Mouse (Mus musculus) kidney, postnatal 0 days (tissue): ENCODE measurements around the gene Apex1. TPM values are rescaled to one million over a fixed set of nuclear protein-coding genes. Genes with fewer than 3 reads are reported as not detected.
"Not testable (repeated sequence)": the region's sequence is repeated elsewhere in the genome, so short reads cannot be mapped to it uniquely, and the experiment has no call there.

Experiments used
- ATAC-seq: fragments of 200-750 bp; cut with Nextera tagmentation; replicated peaks from 2 replicates; pipeline ENCODE4 v1.8.0; 2017; ENCODE audit warnings: low read depth, moderate number of reproducible peaks, moderate TSS enrichment, moderate library complexity; ENCODE audit not compliant: low FRiP score
- DNase-seq: peaks from one replicate; pipeline ENCODE4 v3.0.0-alpha.2; 2016; ENCODE audit warnings: low spot score
- H3K27ac ChIP-seq: fragments of 300-500 bp; sonication (generic); 2 replicates; pipeline ENCODE4 v1.5.1; 2014; ENCODE audit warnings: mild to moderate bottlenecking
- H3K27me3 ChIP-seq: fragments of 300-500 bp; sonication (generic); 2 replicates; pipeline ENCODE4 v1.6.1; 2014; ENCODE audit warnings: low read length, mixed read lengths; ENCODE audit not compliant: insufficient read depth
- H3K36me3 ChIP-seq: fragments of 300-500 bp; sonication (generic); 2 replicates; pipeline ENCODE4 v1.6.1; 2014; ENCODE audit warnings: low read length, mixed read lengths; ENCODE audit not compliant: insufficient read depth
- H3K4me1 ChIP-seq: fragments of 300-500 bp; sonication (generic); replicated peaks from 2 replicates; pipeline ENCODE4 v1.6.1; 2014; ENCODE audit warnings: antibody characterized with exemption, low read length, mixed read lengths; ENCODE audit not compliant: insufficient read depth
- H3K4me2 ChIP-seq: fragments of 300-500 bp; sonication (generic); 2 replicates; pipeline ENCODE4 v1.6.1; 2014; ENCODE audit warnings: mild to moderate bottlenecking, low read length, moderate library complexity, mixed read lengths
- H3K4me3 ChIP-seq: fragments of 300-500 bp; sonication (generic); replicated peaks from 2 replicates; pipeline ENCODE4 v1.5.1; 2014; ENCODE audit warnings: low read depth, low read length
- H3K9ac ChIP-seq: fragments of 300-500 bp; sonication (generic); 2 replicates; pipeline ENCODE4 v1.6.1; 2014; ENCODE audit warnings: low read depth, low read length
- H3K9me3 ChIP-seq: fragments of 300-500 bp; sonication (generic); replicated peaks from 2 replicates; pipeline ENCODE4 v1.6.1; 2016; ENCODE audit warnings: low read length, inconsistent platforms, mixed read lengths
- CTCF ChIP-seq: IDR thresholded peaks from 2 replicates; pipeline ENCODE4 v1.5.1; 2016; ENCODE audit warnings: antibody characterized with exemption, low read depth, mild to moderate bottlenecking, moderate library complexity
- WGBS: fragments of 180-500 bp; shearing (Covaris S2); extraction: QIAGEN DNeasy Blood & Tissue Kit; methylation state at CpG from one replicate; pipeline ENCODE4 v1.1.7; 2014; 5-methylcytosine and 5-hydroxymethylcytosine counted together
- polyA plus RNA-seq: library from polyadenylated mRNA; unstranded; fragments of >200 nt; fragmentation: Nextera tagmentation; extraction: Ambion mirVana; gene quantifications from 2 replicates; pipeline ENCODE4 v1.2.1, GENCODE M21; 2015

Apex1 gene
- polyA plus RNA-seq, 1 experiment from 2014 or later, result 212 TPM

DNA sequence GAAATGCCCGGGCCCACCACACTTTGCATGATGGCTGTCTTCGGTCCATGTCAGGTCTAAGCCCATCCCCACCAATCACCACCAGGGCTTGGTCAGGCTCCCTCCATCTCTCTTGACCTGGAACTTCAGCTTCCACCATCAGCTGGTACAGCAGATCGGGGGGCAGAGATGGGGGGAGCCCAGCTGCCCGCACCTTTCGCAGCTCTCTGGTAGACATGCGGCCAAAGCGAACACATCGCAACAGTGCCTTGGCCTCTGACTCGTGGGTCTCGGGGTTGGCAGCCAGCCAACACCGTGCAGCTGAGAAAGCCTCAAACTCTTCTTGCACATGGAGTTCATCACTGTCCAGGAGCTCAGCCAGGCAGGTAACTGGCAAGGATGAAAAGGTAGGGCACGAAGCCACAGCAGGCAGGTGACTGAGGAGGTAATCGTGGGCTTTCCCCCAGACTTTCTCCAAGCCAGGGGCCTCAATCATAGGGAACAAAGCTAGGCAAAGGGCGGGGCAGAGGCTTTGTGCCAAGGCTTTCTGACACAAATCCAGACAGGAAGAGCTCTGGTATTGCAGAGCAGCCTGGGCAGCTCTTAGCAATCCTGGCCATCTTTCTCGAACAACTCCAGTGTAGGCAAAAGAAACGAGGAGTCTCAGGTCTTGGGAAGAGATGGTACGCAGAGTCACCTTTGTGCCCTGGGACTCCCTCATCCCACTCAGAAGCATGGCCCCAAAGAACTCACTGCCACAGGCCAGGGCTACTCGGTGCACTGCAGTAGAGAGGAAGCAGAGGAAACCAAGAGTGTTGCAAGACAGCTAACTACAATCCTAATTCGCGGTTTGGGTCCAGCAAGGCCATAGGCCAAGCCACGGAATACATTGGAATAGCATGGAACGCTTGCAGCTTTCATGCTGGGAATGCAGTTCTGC lies 32.0 kb upstream of the Apex1 start:
- Histone ChIP-seq H3K4me3 (no peak overlapping the region), H3K4me2 (no peak overlapping the region), H3K27me3 (no peaks in the 10 kb centered on the region), H3K4me1 (no peaks in the 10 kb centered on the region), H3K36me3 (no peaks in the 10 kb centered on the region), H3K27ac (no peak overlapping the region), H3K9me3 (no peaks in the 10 kb centered on the region), H3K9ac (no peak overlapping the region)
- TF ChIP-seq CTCF, result no peak
- 82% methylated on average over 22 of the region's 22 CpGs for WGBS
- ATAC-seq (no peak; the same call in 1 of the 2 replicates), DNase-seq (no peak)

GRCm38 (mm10) chr14:50895407-50895806 lies 29.4 kb upstream of the Apex1 start:
- no peaks in the 10 kb centered on the region for H3K27me3 ChIP-seq
- H3K9ac ChIP-seq, result no peak overlapping the region
- H3K27ac ChIP-seq, result no peak overlapping the region
- ATAC-seq (no peak), DNase-seq (no peak)
- H3K36me3 ChIP-seq, result no peaks in the 10 kb centered on the region
- H3K9me3 ChIP-seq, result no peaks in the 10 kb centered on the region
- no peaks in the 10 kb centered on the region for H3K4me1 ChIP-seq
- H3K4me3 ChIP-seq, result no peak overlapping the region
- no peak for TF ChIP-seq CTCF
- no peak overlapping the region for H3K4me2 ChIP-seq

DNA sequence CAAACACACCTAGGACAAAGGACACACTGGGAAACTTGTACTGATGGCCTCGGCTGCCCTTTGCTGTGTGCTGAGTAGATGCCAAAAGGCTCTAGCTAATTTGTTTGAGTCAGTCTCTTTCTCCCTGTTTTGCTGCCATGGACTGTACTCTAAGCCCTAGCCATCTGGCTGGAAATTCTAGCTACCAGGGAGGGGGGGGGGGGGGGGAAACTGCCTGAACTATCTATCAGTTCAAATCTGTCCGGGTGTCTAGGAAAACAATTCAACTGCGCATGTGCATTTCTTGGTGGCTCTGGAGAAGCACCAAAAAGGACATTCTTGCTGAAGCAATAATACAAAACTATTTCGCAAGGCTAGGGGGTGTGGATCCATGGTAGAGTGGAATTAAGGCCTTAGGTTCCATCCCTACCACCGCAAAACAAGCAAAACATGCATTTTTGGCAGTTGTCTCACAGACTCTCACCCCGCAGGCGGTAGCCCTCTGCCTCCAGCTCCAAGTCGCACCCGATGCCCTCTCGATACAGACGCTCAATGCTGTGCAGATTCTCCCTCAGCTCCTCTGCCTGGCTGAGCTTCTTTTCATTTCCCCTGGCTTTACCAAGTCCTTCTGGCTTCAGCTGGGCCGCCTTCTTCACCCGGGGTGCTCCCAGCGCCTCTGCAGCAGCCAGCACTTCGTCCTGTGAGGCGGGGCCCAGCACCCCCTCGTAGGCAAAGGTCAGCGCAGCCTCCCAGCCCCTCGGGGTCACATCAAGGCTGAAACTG lies 28.6 kb upstream of the Apex1 start:
- TF ChIP-seq CTCF, result no peak
- 11% methylated on average over 19 of the region's 19 CpGs for WGBS
- DNase-seq (peak; percentile 70), ATAC-seq (no peak; the same call in 1 of the 2 replicates)
- peak overlapping the region; percentile 29 for H3K4me3 ChIP-seq
- peak overlapping the region; percentile 46 for H3K9ac ChIP-seq
- H3K27ac ChIP-seq, result no peak overlapping the region
- H3K36me3 ChIP-seq, result no peaks in the 10 kb centered on the region
- no peaks in the 10 kb centered on the region for H3K27me3 ChIP-seq
- no peaks in the 10 kb centered on the region for H3K4me1 ChIP-seq
- H3K9me3 ChIP-seq, result no peaks in the 10 kb centered on the region
- peak overlapping the region; percentile 63 for H3K4me2 ChIP-seq

- TF ChIP-seq CTCF, result no peak
- H3K4me2 ChIP-seq, result peak overlapping the region; percentile 63
- H3K27ac ChIP-seq, result no peak overlapping the region
- WGBS, result 18% methylated on average over 23 of the region's 23 CpGs
- ATAC-seq (0 out of 2 replicates have a peak, but pooled peaks have one; percentile 50), DNase-seq (peak; percentile 12)
- no peaks in the 10 kb centered on the region for H3K36me3 ChIP-seq
- H3K9ac ChIP-seq, result peak overlapping the region; percentile 46
- no peaks in the 10 kb centered on the region for H3K4me1 ChIP-seq
- H3K27me3 ChIP-seq, result no peaks in the 10 kb centered on the region
- H3K4me3 ChIP-seq, result peak overlapping the region; percentile 29
- no peaks in the 10 kb centered on the region for H3K9me3 ChIP-seq
Observed at GRCm38 (mm10) chr14:50896747-50897373, 27.9 kb upstream of the Apex1 start.

- H3K27me3 ChIP-seq, result no peaks in the 10 kb centered on the region
- no peaks in the 10 kb centered on the region for H3K9me3 ChIP-seq
- ATAC-seq (no peak), DNase-seq (no peak)
- H3K4me1 ChIP-seq, result no peaks in the 10 kb centered on the region
- H3K36me3 ChIP-seq, result no peaks in the 10 kb centered on the region
- peak within 1 kb of the TSS; percentile 63 for H3K4me2 ChIP-seq
- WGBS, result 48% methylated on average over 7 of the region's 7 CpGs
- peak within 1 kb of the TSS; percentile 29 for H3K4me3 ChIP-seq
- peak within 1 kb of the TSS; percentile 46 for H3K9ac ChIP-seq
- no peak for TF ChIP-seq CTCF
- H3K27ac ChIP-seq, result no peak within 1 kb of the TSS
Observed at GRCm38 (mm10) chr14:50897374-50897765, 27.4 kb upstream of the Apex1 start, which contains the start of gene Klhl33. Gene Klhl33, minus strand, starts transcription at chr14:50897507.

DNA sequence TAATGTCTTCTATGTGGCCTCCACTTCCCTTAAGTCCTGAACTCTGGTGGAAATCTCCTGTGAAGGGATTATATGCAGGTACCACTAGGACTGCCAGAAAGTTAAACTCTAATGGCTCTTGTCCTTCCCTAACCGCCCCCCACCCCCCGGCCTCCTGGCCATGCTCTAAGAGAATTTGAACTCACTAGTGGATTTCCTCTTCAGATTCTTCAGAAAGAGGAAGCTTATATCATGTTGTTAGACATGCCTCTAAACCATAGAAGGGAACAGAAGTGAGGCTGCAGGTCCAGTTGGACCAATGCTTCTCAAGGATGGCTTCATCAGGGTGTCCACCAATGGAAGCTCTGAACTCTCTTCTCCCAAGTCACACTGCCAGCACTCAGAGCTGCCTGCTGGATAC lies 26.8 kb upstream of the Apex1 start:
- not testable (repeated sequence) for DNase-seq, ATAC-seq, H3K4me1 ChIP-seq, H3K27me3 ChIP-seq, H3K36me3 ChIP-seq, H3K4me3 ChIP-seq, H3K4me2 ChIP-seq, H3K9ac ChIP-seq, H3K9me3 ChIP-seq, H3K27ac ChIP-seq
- 83% methylated on average over 2 of the region's 2 CpGs for WGBS
